In genomic region chr2:128885225-128885811, GRCm38 (mm10) we compare ENCODE assay signal across 26 mouse cellular contexts. TPM values are rescaled to one million over a fixed set of nuclear protein-coding genes. Genes with fewer than 3 reads are reported as not detected.
"Had no signal": no experiment of that assay in that cellular context is flagged by ENCODE, and none has a peak within 500 bp of the region (broad histone marks: within the 10 kb centered on the region; RNA-seq: fewer than 3 reads in every experiment).

No protein-coding gene starts in this region.

- ATAC-seq: forebrain, postnatal 0 days; intestine, embryonic 16.5 days; liver, embryonic 12.5 days had no signal

- H3K27ac ChIP-seq: heart, adult 2 months; heart, embryonic 13.5 days; heart, embryonic 15.5 days; hindbrain, embryonic 14.5 days; kidney, embryonic 15.5 days; kidney, postnatal 0 days; limb, embryonic 13.5 days; limb, embryonic 15.5 days; liver, embryonic 12.5 days had no signal

- H3K27me3 ChIP-seq: heart, embryonic 13.5 days; heart, embryonic 15.5 days; kidney, embryonic 15.5 days; limb, embryonic 13.5 days; limb, embryonic 15.5 days; liver, embryonic 12.5 days had no signal

- H3K9ac ChIP-seq: forebrain, postnatal 0 days; heart, embryonic 13.5 days; heart, embryonic 15.5 days; hindbrain, embryonic 14.5 days; kidney, embryonic 15.5 days; limb, embryonic 13.5 days; limb, embryonic 15.5 days; liver, embryonic 12.5 days had no signal

- H3K4me3 ChIP-seq: heart, adult 2 months; heart, embryonic 13.5 days; heart, embryonic 15.5 days; kidney, embryonic 15.5 days; limb, embryonic 13.5 days; limb, embryonic 15.5 days; liver, embryonic 12.5 days had no signal

- H3K36me3 ChIP-seq: heart, embryonic 13.5 days; heart, embryonic 15.5 days; kidney, embryonic 15.5 days; limb, embryonic 13.5 days; limb, embryonic 15.5 days; liver, embryonic 12.5 days had no signal

- DNase-seq: forebrain, postnatal 0 days; gastrocnemius, postnatal 14 days; gastrocnemius, postnatal 36 days; heart, adult 11 months; heart, adult 2 months; heart, postnatal 14 days; heart, postnatal 36 days; kidney, adult 11 months; kidney, adult 2 months; kidney, adult 9 months; kidney, postnatal 14 days; kidney, postnatal 36 days; layer of hippocampus, adult 9-11 months; layer of hippocampus, postnatal 36 days; left cerebral cortex, postnatal 4 days had no signal

- H3K4me1 ChIP-seq: limb, embryonic 15.5 days; liver, embryonic 12.5 days had no signal

- H3K4me2 ChIP-seq: heart, embryonic 11.5 days; heart, embryonic 13.5 days; heart, embryonic 15.5 days; hindbrain, embryonic 14.5 days; kidney, embryonic 15.5 days; limb, embryonic 13.5 days; limb, embryonic 15.5 days; liver, embryonic 12.5 days had no signal

- H3K9me3 ChIP-seq: heart, embryonic 13.5 days; heart, embryonic 15.5 days; kidney, embryonic 15.5 days; limb, embryonic 13.5 days; limb, embryonic 15.5 days; liver, embryonic 12.5 days had no signal

RNA-seq across cellular contexts. Expression of gene Fbln7, which starts 22.5 kb away (rescaled TPM):
- total RNA-seq: hematopoietic stem cell, adult 5-6 weeks had no signal
